ENCODE assay signal across 8 mouse cellular contexts in genomic region chr10:44004221-44004751, GRCm38 (mm10).
DNase-seq lines count a peak whose midpoint lies in the region; ATAC-seq and TF ChIP-seq lines count a peak whose summit lies in the region.

No protein-coding gene starts in this region.

- H3K4me1 ChIP-seq in brown adipose tissue, adult 24 weeks (ENCODE audit: control insufficient read depth, insufficient read depth, insufficient read length, low read length): no peaks in the 10 kb centered on the region; the same call in 1 of the 2 replicates
- peaks cover 25% of the 10 kb centered on the region for H3K4me1 ChIP-seq in heart, embryonic 13.5 days
- 0 out of 2 replicates have a peak, but pooled peaks cover 5% of the 10 kb centered on the region for H3K4me1 ChIP-seq in kidney, embryonic 14.5 days (ENCODE audit: control insufficient read depth, insufficient read depth, low read length)
- H3K4me1 ChIP-seq in stomach, postnatal 0 days (replicated peaks; ENCODE audit: control insufficient read depth, insufficient read depth): peaks cover 3% of the 10 kb centered on the region; the same call in 1 of the 2 replicates

- peak overlapping the region; percentile 82 for H3K4me2 ChIP-seq in heart, embryonic 13.5 days
- peak overlapping the region; percentile 81 for H3K4me2 ChIP-seq in kidney, embryonic 14.5 days (replicated peaks; ENCODE audit: low read depth, low read length)
- peak overlapping the region; percentile 72 for H3K4me2 ChIP-seq in stomach, postnatal 0 days (replicated peaks; ENCODE audit: low read depth)

- H3K9ac ChIP-seq in heart, embryonic 13.5 days: peak overlapping the region; percentile 77
- H3K9ac ChIP-seq in kidney, embryonic 14.5 days (ENCODE audit: low read depth, low read length): peak overlapping the region; percentile 56; the same call in 1 of the 2 replicates
- H3K9ac ChIP-seq in stomach, postnatal 0 days (ENCODE audit: low read length): peak overlapping the region; percentile 69

- 1% methylated on average over 33 of the region's 33 CpGs for WGBS in heart, embryonic 13.5 days
- 1% methylated on average over 29 of the region's 33 CpGs for WGBS in kidney, embryonic 14.5 days
- 5% methylated on average over 33 of the region's 33 CpGs for WGBS in stomach, postnatal 0 days

- H3K4me3 ChIP-seq in brown adipose tissue, adult 24 weeks (ENCODE audit: insufficient read depth, low read depth, low read length): peak overlapping the region; percentile 93
- peak overlapping the region; percentile 78 for H3K4me3 ChIP-seq in heart, embryonic 13.5 days
- H3K4me3 ChIP-seq in kidney, embryonic 14.5 days (ENCODE audit: low read length): peak overlapping the region; percentile 52
- peak overlapping the region; percentile 74 for H3K4me3 ChIP-seq in stomach, postnatal 0 days (ENCODE audit: low read depth, low read length)

- ATAC-seq in heart, embryonic 13.5 days (ENCODE audit: extremely low read depth, insufficient number of reproducible peaks, low FRiP score, low TSS enrichment): no peak
- peak; percentile 19; the same call in 1 of the 2 replicates for ATAC-seq in kidney, embryonic 14.5 days (ENCODE audit: low FRiP score, low TSS enrichment)
- no peak; the same call in 1 of the 2 replicates for ATAC-seq in stomach, postnatal 0 days (ENCODE audit: low FRiP score, low TSS enrichment)

- H3K36me3 ChIP-seq in heart, embryonic 13.5 days: no peaks in the 10 kb centered on the region
- no peaks in the 10 kb centered on the region for H3K36me3 ChIP-seq in kidney, embryonic 14.5 days (ENCODE audit: control insufficient read depth, insufficient read depth, low read length)
- no peaks in the 10 kb centered on the region for H3K36me3 ChIP-seq in stomach, postnatal 0 days (ENCODE audit: control insufficient read depth, insufficient read depth, low read length)

- no peak for TF ChIP-seq EP300 in stomach, postnatal 0 days (optimal IDR thresholded peaks at IDR 0.05)

- H3K27ac ChIP-seq in brown adipose tissue, adult 24 weeks (replicated peaks; ENCODE audit: low read depth, low read length): no peak overlapping the region
- H3K27ac ChIP-seq in heart, embryonic 13.5 days (replicated peaks): no peak overlapping the region
- no peak overlapping the region for H3K27ac ChIP-seq in kidney, embryonic 14.5 days (ENCODE audit: low read depth, low read length)
- H3K27ac ChIP-seq in stomach, postnatal 0 days (replicated peaks): peak overlapping the region; percentile 49

- TF ChIP-seq CTCF in stomach, postnatal 0 days (IDR thresholded peaks at IDR 0.05; ENCODE audit: low read depth): no peak

- peak; percentile 15 for DNase-seq in right cerebral cortex, adult 18-20 months
- DNase-seq in right cerebral cortex, postnatal 25 days: no peak
- peak; percentile 26 for DNase-seq in lung, postnatal 14 days
- DNase-seq in stomach, postnatal 0 days (ENCODE audit: low spot score): peak; percentile 50
- no peak for DNase-seq in left cerebral cortex, adult 8-10 months (ENCODE audit: low spot score in 2 of 2)

- no peaks in the 10 kb centered on the region for H3K9me3 ChIP-seq in heart, embryonic 13.5 days
- no peaks in the 10 kb centered on the region for H3K9me3 ChIP-seq in kidney, embryonic 14.5 days (ENCODE audit: control insufficient read depth, low read length)
- no peaks in the 10 kb centered on the region for H3K9me3 ChIP-seq in stomach, postnatal 0 days (ENCODE audit: control insufficient read depth, low read length)

- peaks cover 99% of the 10 kb centered on the region for H3K27me3 ChIP-seq in heart, embryonic 13.5 days (replicated peaks)
- peaks cover 40% of the 10 kb centered on the region for H3K27me3 ChIP-seq in kidney, embryonic 14.5 days (ENCODE audit: control insufficient read depth, insufficient read depth, low read length)
- H3K27me3 ChIP-seq in stomach, postnatal 0 days (ENCODE audit: control insufficient read depth, insufficient read depth, low read length): 0 out of 2 replicates have a peak, but pooled peaks cover 2% of the 10 kb centered on the region

Comparison
In these comparisons a context has a peak if more than half of its experiments do, and no peak if none do; other contexts are left out.
1. DNase-seq: peak in right cerebral cortex, adult 18-20 months (single experiment), lung, postnatal 14 days (single experiment) and stomach, postnatal 0 days (single experiment); none in right cerebral cortex, postnatal 25 days (single experiment) and left cerebral cortex, adult 8-10 months (0 of 2).
2. Peak in every context shown above with its lines, with median percentiles within 50 percentile points of each other: H3K4me3 ChIP-seq, H3K4me2 ChIP-seq and H3K9ac ChIP-seq.